Mouse (Mus musculus) sigmoid colon, adult 10 weeks (tissue): ENCODE data around the gene Flad1. TPM values are rescaled to one million over a fixed set of nuclear protein-coding genes. Genes with fewer than 3 reads are reported as not detected.

Experiments
- polyA plus RNA-seq: library from polyadenylated mRNA; stranded (reverse); fragments of 350-450 nt; fragmentation: Illumina TruSeq; extraction: RNeasy Lipid Tissue Mini Kit (QIAGEN cat#74804); gene quantifications from one replicate; pipeline ENCODE4 v1.2.3, GENCODE M21; 2014; ENCODE audit warnings: low read depth, low replicate concordance

The Flad1 gene
- 1.6 TPM for polyA plus RNA-seq

GRCm38 (mm10) chr3:89411490-89412393 lies at the start of gene Flad1:
Flad1 (minus strand) TSS chr3:89411870.

DNA sequence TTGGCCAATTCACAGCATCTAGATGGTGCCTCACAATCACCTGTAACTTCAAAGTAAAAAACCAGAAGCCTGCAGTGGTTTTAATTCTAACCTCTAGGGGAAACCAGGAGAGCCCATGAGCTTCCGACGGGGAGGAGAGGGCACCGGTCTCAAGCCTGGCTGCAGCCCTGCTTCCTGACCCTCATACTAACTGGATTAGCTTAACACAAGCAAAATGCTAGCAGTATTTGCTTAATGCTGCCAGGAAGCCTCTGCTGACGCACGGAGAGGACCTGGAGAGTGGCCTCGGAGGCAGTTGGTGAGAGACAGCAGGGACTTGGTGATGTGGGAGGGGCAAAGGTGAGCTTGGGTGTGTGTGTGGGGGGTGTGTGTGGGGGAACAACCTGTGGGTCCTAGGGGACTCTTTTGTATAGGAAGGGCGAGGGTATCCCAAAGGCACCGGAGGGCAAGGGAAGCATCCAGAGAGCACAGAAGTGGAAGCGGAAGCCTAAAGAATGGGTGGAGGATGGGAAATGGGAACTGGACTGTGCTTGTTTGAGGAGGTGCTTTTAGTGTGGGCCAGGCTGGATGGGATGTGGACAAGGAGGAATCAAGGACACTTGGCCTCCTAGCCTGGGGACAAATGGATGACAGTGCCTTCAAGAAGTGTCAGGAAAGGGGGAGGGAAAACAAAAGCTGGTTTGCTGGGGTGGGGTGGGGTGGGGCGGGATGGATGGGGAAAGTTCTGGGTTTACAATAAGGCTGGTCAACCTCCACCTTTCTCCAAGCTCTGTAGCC lies 42.9 kb upstream of the Flad1 start, which contains the start of gene Pmvk:
Gene Pmvk (plus strand): TSS at position 141 of the 777 bp plus-strand sequence.

GRCm38 (mm10) chr3:89436176-89437113 lies 24.8 kb upstream of the Flad1 start, which contains the start of gene Pbxip1:
Pbxip1 (plus strand) TSS chr3:89436706.

DNA sequence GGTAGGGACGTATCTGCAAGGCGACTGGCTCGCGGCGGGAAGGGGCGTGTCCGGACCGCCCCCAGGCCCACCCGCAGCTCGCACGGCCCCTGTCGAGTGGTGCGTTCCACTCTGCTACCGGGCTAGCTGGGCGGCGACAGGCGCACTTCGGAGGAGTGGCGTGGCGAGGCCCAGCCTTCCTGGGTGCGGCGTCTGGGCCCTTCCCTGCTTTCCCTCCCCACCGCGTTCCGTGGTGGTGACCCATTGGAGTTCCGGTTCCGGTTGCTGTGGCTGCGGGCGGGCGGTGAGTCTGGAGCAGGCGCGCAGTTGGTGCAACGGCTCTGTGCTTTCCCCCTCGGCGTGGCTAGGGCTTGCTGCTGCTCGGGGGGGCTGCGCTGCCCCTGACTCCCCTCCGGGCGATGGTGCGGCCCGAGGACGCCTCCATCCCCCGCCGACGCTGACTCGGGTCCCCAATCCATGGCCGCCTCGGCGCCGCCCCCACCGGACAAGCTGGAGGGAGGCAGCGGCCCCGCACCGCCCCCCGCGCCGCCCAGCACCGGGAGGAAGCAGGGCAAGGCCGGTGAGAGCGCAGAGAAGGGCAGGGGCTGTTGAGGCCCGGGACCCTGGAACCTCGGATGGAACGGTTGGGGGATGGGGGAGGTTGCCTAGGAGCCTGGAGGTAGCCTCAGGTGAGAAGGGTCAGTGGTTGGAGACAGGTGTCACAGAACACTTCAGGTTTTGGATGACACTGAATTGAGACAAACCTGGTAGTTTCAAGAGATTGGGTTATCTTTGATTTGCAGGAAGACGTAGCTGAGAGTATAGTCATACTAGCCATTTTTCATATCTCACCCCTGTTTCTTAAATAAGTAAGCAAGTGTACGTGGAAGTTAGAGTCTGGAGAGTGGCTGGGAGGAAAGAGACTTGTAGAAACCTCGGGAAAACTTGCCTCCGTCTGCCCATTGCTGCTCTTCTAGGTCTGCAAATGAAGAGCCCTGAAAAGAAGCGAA lies 18.8 kb upstream of the Flad1 start, which contains the start of gene Pygo2:
Gene Pygo2 (plus strand): TSS at position 44 of the 989 bp plus-strand sequence.

GRCm38 (mm10) chr3:89418170-89418860 lies 6.6 kb upstream of the Flad1 start, which contains the start of the genes Cks1b and Shc1:
Cks1b (minus strand) TSS chr3:89418383.
Shc1 (plus strand) TSS chr3:89418443.

GRCm38 (mm10) chr3:89402693-89403092 lies 9.0 kb downstream of the Flad1 start, which contains the start of gene Lenep:
Lenep (minus strand) TSS chr3:89402793.

DNA sequence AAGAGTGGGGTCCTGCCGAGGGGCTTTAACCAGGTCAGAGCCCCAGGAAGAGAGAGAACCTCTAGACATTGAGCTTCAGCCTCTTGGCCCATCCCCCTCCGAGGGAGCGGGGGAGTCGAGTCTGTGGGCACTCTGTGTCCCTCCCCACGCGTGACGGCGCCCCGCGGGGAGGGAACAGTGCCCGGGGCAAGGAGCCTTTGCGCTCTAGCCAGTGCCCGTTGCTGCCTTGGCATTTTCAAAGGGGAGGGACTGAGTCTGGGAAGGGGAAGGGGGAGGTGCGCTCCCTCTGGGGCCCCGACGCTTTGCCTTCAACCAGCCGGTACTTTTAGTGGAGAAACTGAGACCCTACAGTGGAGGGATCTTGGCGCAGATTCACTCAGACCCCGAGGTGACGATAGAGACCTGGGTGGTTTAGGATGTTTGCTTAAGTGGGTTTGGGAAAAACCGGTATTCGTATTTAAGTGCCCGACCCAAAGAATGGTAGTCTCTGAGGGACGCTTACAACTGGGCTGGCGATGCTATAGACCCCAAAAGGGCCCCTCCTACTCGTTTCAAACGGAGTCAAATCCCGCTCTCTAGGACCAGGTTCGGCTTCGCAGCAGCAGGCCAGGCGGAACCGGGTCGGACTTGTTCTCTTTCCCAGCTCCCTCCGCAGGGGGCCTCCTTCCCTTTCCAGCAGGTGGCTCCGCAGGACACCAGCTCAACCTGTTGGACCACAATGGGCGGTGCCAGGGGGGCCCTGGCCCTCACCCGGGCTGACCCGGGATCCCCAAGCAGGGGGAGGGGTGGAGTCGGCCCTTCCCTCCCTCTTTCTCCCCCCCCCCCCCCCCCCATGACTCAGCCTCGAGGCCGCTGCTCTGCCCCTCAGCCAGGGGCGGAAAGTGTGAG lies 17.4 kb downstream of the Flad1 start, which contains the start of gene Zbtb7b:
Gene Zbtb7b (minus strand): TSS at position 771 of the 888 bp plus-strand sequence.

DNA sequence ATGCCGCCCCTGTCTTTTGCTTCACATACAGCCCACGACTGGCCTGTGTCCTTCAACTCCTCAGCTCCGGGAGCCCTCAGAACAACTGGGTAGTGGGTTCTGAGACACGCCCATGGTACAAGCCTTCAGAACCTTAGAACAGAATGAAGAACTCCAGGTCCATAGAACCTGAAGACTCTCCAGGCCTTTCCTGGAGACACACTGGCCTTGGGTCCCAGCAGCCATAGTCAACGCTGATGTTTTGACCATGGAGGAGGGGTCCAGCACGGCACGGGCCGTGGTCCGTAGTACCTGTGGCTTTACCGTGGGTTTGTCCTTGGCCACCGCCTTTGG lies 46.6 kb downstream of the Flad1 start, which contains the start of gene Dcst1:
Gene Dcst1 (minus strand): TSS at position 101 of the 333 bp plus-strand sequence.

DNA sequence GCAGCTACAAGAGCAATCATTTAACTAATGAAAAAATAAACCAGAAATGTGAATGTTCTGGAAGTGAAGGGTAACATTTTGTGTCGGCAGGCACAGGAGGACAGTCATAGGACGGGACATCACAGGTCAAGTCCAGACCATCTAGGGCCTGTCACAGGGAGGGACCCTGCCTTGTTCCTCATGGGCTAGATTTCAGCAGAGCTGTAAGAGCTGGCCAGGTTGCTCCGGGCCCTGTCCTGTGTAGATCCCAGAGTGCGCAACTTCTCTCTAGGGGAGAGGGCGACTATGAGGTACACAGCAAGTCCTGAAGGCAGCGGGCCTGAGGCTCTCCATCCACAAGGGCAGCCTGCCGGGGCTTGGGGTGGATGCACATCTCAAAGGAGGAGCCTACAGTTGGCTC lies 50.0 kb downstream of the Flad1 start, which contains the start of gene Dcst2:
Gene Dcst2 (plus strand): TSS at position 301 of the 400 bp plus-strand sequence.

Other genes starting within 250 kb of the Flad1 start
- gene Clk2, start 247.1 kb downstream of the Flad1 start, polyA plus RNA-seq = 19.0 TPM
- gene Scamp3, start 234.4 kb downstream of the Flad1 start, polyA plus RNA-seq = 10.6 TPM
- 0.76 TPM for gene Fam189b, start 228.7 kb downstream of the Flad1 start, polyA plus RNA-seq
- 16.0 TPM for gene Gba, start 208.9 kb downstream of the Flad1 start, polyA plus RNA-seq
- 1.5 TPM for gene Thbs3, start 196.7 kb downstream of the Flad1 start, polyA plus RNA-seq
- gene Mtx1, start 184.8 kb downstream of the Flad1 start, polyA plus RNA-seq = 29.7 TPM
- 5.0 TPM for gene Muc1, start 182.8 kb downstream of the Flad1 start, polyA plus RNA-seq
- gene Krtcap2, start 165.9 kb downstream of the Flad1 start, polyA plus RNA-seq = 24.4 TPM
- gene Trim46, start 165.6 kb downstream of the Flad1 start, polyA plus RNA-seq = 0.19 TPM
- gene Dpm3, start 152.5 kb downstream of the Flad1 start, polyA plus RNA-seq = not detected
- gene Slc50a1, start 141.3 kb downstream of the Flad1 start, polyA plus RNA-seq = 38.2 TPM
- gene Efna1, start 130.7 kb downstream of the Flad1 start, polyA plus RNA-seq = 20.5 TPM
- gene Efna3, start 88.9 kb downstream of the Flad1 start, polyA plus RNA-seq = not detected
- gene Efna4, start 73.8 kb downstream of the Flad1 start, polyA plus RNA-seq = not detected
- gene Adam15, start 61.9 kb downstream of the Flad1 start, polyA plus RNA-seq = 14.9 TPM
- gene Dcst2, start 49.9 kb downstream of the Flad1 start, polyA plus RNA-seq = not detected
- 0.35 TPM for gene Dcst1, start 46.6 kb downstream of the Flad1 start, polyA plus RNA-seq
- gene Zbtb7b, start 17.1 kb downstream of the Flad1 start, polyA plus RNA-seq = 11.5 TPM
- 2.4 TPM for gene Lenep, start 9.1 kb downstream of the Flad1 start, polyA plus RNA-seq
- 3.3 TPM for gene Cks1b, start 6.5 kb upstream of the Flad1 start, polyA plus RNA-seq
- 33.2 TPM for gene Shc1, start 6.6 kb upstream of the Flad1 start, polyA plus RNA-seq
- gene Pygo2, start 18.3 kb upstream of the Flad1 start, polyA plus RNA-seq = 7.7 TPM
- gene Pbxip1, start 24.8 kb upstream of the Flad1 start, polyA plus RNA-seq = 23.5 TPM
- 1.9 TPM for gene Pmvk, start 42.7 kb upstream of the Flad1 start, polyA plus RNA-seq
- 10.0 TPM for gene Kcnn3, start 108.3 kb upstream of the Flad1 start, polyA plus RNA-seq